Mouse (Mus musculus): Measurements from ENCODE around the gene Theg. TPM values are rescaled to one million over a fixed set of nuclear protein-coding genes. Genes with fewer than 3 reads are reported as not detected.
A peak's percentile ranks its signal among the peaks of the same experiment; 100 is the strongest.

Gene Theg
- polyA plus RNA-seq, 1 experiment from 2014 or later, result not detected

GRCm38 (mm10) chr10:79535431-79535830, 51.7 kb downstream of the Theg start:
- DNase-seq (ENCODE audit: low spot score), result peak; percentile 31
- Histone ChIP-seq H3K9me3 (ENCODE audit: control insufficient read depth, low read length) (no peaks in the 10 kb centered on the region), H3K36me3 (ENCODE audit: control insufficient read depth, insufficient read depth, low read length) (peaks cover 28% of the 10 kb centered on the region), H3K4me1 (replicated peaks; ENCODE audit: control insufficient read depth, insufficient read depth, low read length) (peaks cover 7% of the 10 kb centered on the region; the same call in 1 of the 2 replicates), H3K9ac (ENCODE audit: low read length) (no peak overlapping the region), H3K4me2 (ENCODE audit: low read length) (no peak overlapping the region), H3K4me3 (ENCODE audit: low read depth, low read length) (no peak overlapping the region), H3K27me3 (replicated peaks; ENCODE audit: control insufficient read depth, insufficient read depth, low read length) (no peaks in the 10 kb centered on the region), H3K27ac (ENCODE audit: low read depth) (no peak overlapping the region)
- ATAC-seq (replicated peaks; ENCODE audit: low FRiP score, low TSS enrichment, low read depth), result no peak
- WGBS, result 66% methylated on average over 1 of the region's 1 CpGs

GRCm38 (mm10) chr10:79534426-79534825, 52.7 kb downstream of the Theg start:
- Histone ChIP-seq H3K4me2 (ENCODE audit: low read length) (no peak overlapping the region), H3K27me3 (replicated peaks; ENCODE audit: control insufficient read depth, insufficient read depth, low read length) (no peaks in the 10 kb centered on the region), H3K36me3 (ENCODE audit: control insufficient read depth, insufficient read depth, low read length) (peaks cover 22% of the 10 kb centered on the region), H3K9ac (ENCODE audit: low read length) (no peak overlapping the region), H3K9me3 (ENCODE audit: control insufficient read depth, low read length) (no peaks in the 10 kb centered on the region), H3K27ac (ENCODE audit: low read depth) (no peak overlapping the region), H3K4me3 (ENCODE audit: low read depth, low read length) (no peak overlapping the region), H3K4me1 (replicated peaks; ENCODE audit: control insufficient read depth, insufficient read depth, low read length) (peaks cover 7% of the 10 kb centered on the region; the same call in 1 of the 2 replicates)
- ATAC-seq (replicated peaks; ENCODE audit: low FRiP score, low TSS enrichment, low read depth) (no peak), DNase-seq (ENCODE audit: low spot score) (peak; percentile 51)
- 83% methylated on average over 2 of the region's 2 CpGs for WGBS

GRCm38 (mm10) chr10:79533126-79533911, 53.8 kb downstream of the Theg start, which contains the start of gene Plpp2:
Gene Plpp2, minus strand, starts transcription at chr10:79533796.
- DNase-seq (ENCODE audit: low spot score) (peak; percentile 89), ATAC-seq (replicated peaks; ENCODE audit: low FRiP score, low TSS enrichment, low read depth) (peak; percentile 86)

GRCm38 (mm10) chr10:79532678-79533077, 54.5 kb downstream of the Theg start:
- ATAC-seq (replicated peaks; ENCODE audit: low FRiP score, low TSS enrichment, low read depth) (peak; percentile 36), DNase-seq (ENCODE audit: low spot score) (peak; percentile 59)
- Histone ChIP-seq H3K27me3 (replicated peaks; ENCODE audit: control insufficient read depth, insufficient read depth, low read length) (no peaks in the 10 kb centered on the region), H3K27ac (ENCODE audit: low read depth) (peak overlapping the region; percentile 78), H3K36me3 (ENCODE audit: control insufficient read depth, insufficient read depth, low read length) (peaks cover 8% of the 10 kb centered on the region; the same call in 1 of the 2 replicates), H3K4me1 (replicated peaks; ENCODE audit: control insufficient read depth, insufficient read depth, low read length) (peaks cover 7% of the 10 kb centered on the region; the same call in 1 of the 2 replicates), H3K9me3 (ENCODE audit: control insufficient read depth, low read length) (no peaks in the 10 kb centered on the region), H3K9ac (ENCODE audit: low read length) (peak overlapping the region; percentile 63), H3K4me2 (ENCODE audit: low read length) (peak overlapping the region; percentile 97), H3K4me3 (ENCODE audit: low read depth, low read length) (peak overlapping the region; percentile 64)
- 27% methylated on average over 3 of the region's 3 CpGs for WGBS

More at GRCm38 (mm10) chr10:79533126-79533911, 53.8 kb downstream of the Theg start, which contains the start of gene Plpp2:
- peaks cover 7% of the 10 kb centered on the region; the same call in 1 of the 2 replicates for H3K4me1 ChIP-seq (replicated peaks; ENCODE audit: control insufficient read depth, insufficient read depth, low read length)
- peak within 1 kb of the TSS; percentile 97 for H3K4me2 ChIP-seq (ENCODE audit: low read length)
- H3K4me3 ChIP-seq (ENCODE audit: low read depth, low read length), result peak within 1 kb of the TSS; percentile 64
- under 1% methylated on average over 52 of the region's 52 CpGs for WGBS
- H3K9ac ChIP-seq (ENCODE audit: low read length), result peak within 1 kb of the TSS; percentile 63
- 0 out of 2 replicates have a peak, but pooled peaks cover 13% of the 10 kb centered on the region for H3K36me3 ChIP-seq (ENCODE audit: control insufficient read depth, insufficient read depth, low read length)
- no peaks in the 10 kb centered on the region for H3K27me3 ChIP-seq (replicated peaks; ENCODE audit: control insufficient read depth, insufficient read depth, low read length)
- peak within 1 kb of the TSS; percentile 80 for H3K27ac ChIP-seq (ENCODE audit: low read depth)
- no peaks in the 10 kb centered on the region for H3K9me3 ChIP-seq (ENCODE audit: control insufficient read depth, low read length)

GRCm38 (mm10) chr10:79531593-79531992, 55.5 kb downstream of the Theg start:
- H3K27me3 ChIP-seq (replicated peaks; ENCODE audit: control insufficient read depth, insufficient read depth, low read length), result no peaks in the 10 kb centered on the region
- H3K9ac ChIP-seq (ENCODE audit: low read length), result no peak overlapping the region
- no peak overlapping the region for H3K27ac ChIP-seq (ENCODE audit: low read depth)
- H3K9me3 ChIP-seq (ENCODE audit: control insufficient read depth, low read length), result no peaks in the 10 kb centered on the region
- peaks cover 7% of the 10 kb centered on the region; the same call in 1 of the 2 replicates for H3K4me1 ChIP-seq (replicated peaks; ENCODE audit: control insufficient read depth, insufficient read depth, low read length)
- DNase-seq (ENCODE audit: low spot score) (peak; percentile 42), ATAC-seq (replicated peaks; ENCODE audit: low FRiP score, low TSS enrichment, low read depth) (no peak)
- WGBS, result 76% methylated on average over 3 of the region's 3 CpGs
- peaks cover 15% of the 10 kb centered on the region for H3K36me3 ChIP-seq (ENCODE audit: control insufficient read depth, insufficient read depth, low read length)
- H3K4me2 ChIP-seq (ENCODE audit: low read length), result peak overlapping the region; percentile 97
- no peak overlapping the region for H3K4me3 ChIP-seq (ENCODE audit: low read depth, low read length)

GRCm38 (mm10) chr10:79530721-79531120, 56.4 kb downstream of the Theg start:
- DNase-seq (ENCODE audit: low spot score), result peak; percentile 33
- ATAC-seq (replicated peaks; ENCODE audit: low FRiP score, low TSS enrichment, low read depth), result no peak
- Histone ChIP-seq H3K4me1 (replicated peaks; ENCODE audit: control insufficient read depth, insufficient read depth, low read length) (peaks cover 7% of the 10 kb centered on the region; the same call in 1 of the 2 replicates), H3K4me2 (ENCODE audit: low read length) (no peak overlapping the region), H3K27me3 (replicated peaks; ENCODE audit: control insufficient read depth, insufficient read depth, low read length) (no peaks in the 10 kb centered on the region), H3K36me3 (ENCODE audit: control insufficient read depth, insufficient read depth, low read length) (peaks cover 18% of the 10 kb centered on the region), H3K4me3 (ENCODE audit: low read depth, low read length) (no peak overlapping the region), H3K27ac (ENCODE audit: low read depth) (no peak overlapping the region), H3K9ac (ENCODE audit: low read length) (no peak overlapping the region), H3K9me3 (ENCODE audit: control insufficient read depth, low read length) (no peaks in the 10 kb centered on the region)
- WGBS, result 90% methylated on average over 13 of the region's 13 CpGs

GRCm38 (mm10) chr10:79530241-79530640, 56.9 kb downstream of the Theg start:
- H3K9me3 ChIP-seq (ENCODE audit: control insufficient read depth, low read length), result no peaks in the 10 kb centered on the region
- no peak overlapping the region for H3K27ac ChIP-seq (ENCODE audit: low read depth)
- H3K27me3 ChIP-seq (replicated peaks; ENCODE audit: control insufficient read depth, insufficient read depth, low read length), result no peaks in the 10 kb centered on the region
- H3K36me3 ChIP-seq (ENCODE audit: control insufficient read depth, insufficient read depth, low read length), result peaks cover 18% of the 10 kb centered on the region
- peaks cover 7% of the 10 kb centered on the region; the same call in 1 of the 2 replicates for H3K4me1 ChIP-seq (replicated peaks; ENCODE audit: control insufficient read depth, insufficient read depth, low read length)
- H3K4me2 ChIP-seq (ENCODE audit: low read length), result no peak overlapping the region
- DNase-seq (ENCODE audit: low spot score), result peak; percentile 45
- no peak overlapping the region for H3K9ac ChIP-seq (ENCODE audit: low read length)
- H3K4me3 ChIP-seq (ENCODE audit: low read depth, low read length), result no peak overlapping the region
- no peak for ATAC-seq (replicated peaks; ENCODE audit: low FRiP score, low TSS enrichment, low read depth)
- 75% methylated on average over 8 of the region's 8 CpGs for WGBS

GRCm38 (mm10) chr10:79528081-79528480, 59.0 kb downstream of the Theg start:
- DNase-seq (ENCODE audit: low spot score) (peak; percentile 32), ATAC-seq (replicated peaks; ENCODE audit: low FRiP score, low TSS enrichment, low read depth) (no peak)
- no peaks in the 10 kb centered on the region for H3K9me3 ChIP-seq (ENCODE audit: control insufficient read depth, low read length)
- H3K27me3 ChIP-seq (replicated peaks; ENCODE audit: control insufficient read depth, insufficient read depth, low read length), result no peaks in the 10 kb centered on the region
- 82% methylated on average over 3 of the region's 3 CpGs for WGBS
- H3K36me3 ChIP-seq (ENCODE audit: control insufficient read depth, insufficient read depth, low read length), result peaks cover 22% of the 10 kb centered on the region
- 0 out of 2 replicates have a peak, but pooled peaks cover 3% of the 10 kb centered on the region for H3K4me1 ChIP-seq (replicated peaks; ENCODE audit: control insufficient read depth, insufficient read depth, low read length)
- no peak overlapping the region for H3K9ac ChIP-seq (ENCODE audit: low read length)
- no peak overlapping the region for H3K4me2 ChIP-seq (ENCODE audit: low read length)
- H3K27ac ChIP-seq (ENCODE audit: low read depth), result no peak overlapping the region
- no peak overlapping the region for H3K4me3 ChIP-seq (ENCODE audit: low read depth, low read length)
